Mouse (Mus musculus) gastrocnemius, postnatal 14 days (tissue): ENCODE measurements around the gene Naga. TPM values are rescaled to one million over a fixed set of nuclear protein-coding genes. Genes with fewer than 3 reads are reported as not detected.
"Not testable (repeated sequence)": the region's sequence is repeated elsewhere in the genome, so short reads cannot be mapped to it uniquely, and the experiment has no call there.

Experiments
- DNase-seq: peaks from one replicate; pipeline ENCODE4 v3.0.0; 2021; ENCODE audit warnings: mixed read lengths
- intact Hi-C: fragments of 180-260 bp; cut with DNase I; formaldehyde crosslinking; loops from one replicate; pipeline ENCODE4 v1.15.1; 2025; ENCODE audit warnings: low total_unique reads
- long read RNA-seq, 2 experiments: library from polyadenylated mRNA; stranded (forward); transcript quantifications; one replicate each; pipeline ENCODE4 v2.0.0; 2021
- total RNA-seq, 2 experiments: library from RNA; stranded (reverse); gene quantifications; 2 replicates each; pipeline ENCODE4 v1.2.3; 2021

Naga gene
- 10 to 100 TPM; 19.3 to 20.4 TPM for total RNA-seq
- long read RNA-seq, experiment 1, transcript Naga-201 (10 exons, 1,913 nt), result major isoform, 6 of 9 reads
- long read RNA-seq, experiment 1, partial matches to known transcripts, result 1 of 9 reads
- long read RNA-seq, experiment 1, other reads (novel, unspliced or antisense), result 1 of 9 reads
- long read RNA-seq, experiment 2, transcript Naga-201 (10 exons, 1,913 nt), result major isoform, 8 of 15 reads
- long read RNA-seq, experiment 2, partial matches to known transcripts, result 4 of 15 reads
- long read RNA-seq, experiment 2, other reads (novel, unspliced or antisense), result 1 of 15 reads

DNA sequence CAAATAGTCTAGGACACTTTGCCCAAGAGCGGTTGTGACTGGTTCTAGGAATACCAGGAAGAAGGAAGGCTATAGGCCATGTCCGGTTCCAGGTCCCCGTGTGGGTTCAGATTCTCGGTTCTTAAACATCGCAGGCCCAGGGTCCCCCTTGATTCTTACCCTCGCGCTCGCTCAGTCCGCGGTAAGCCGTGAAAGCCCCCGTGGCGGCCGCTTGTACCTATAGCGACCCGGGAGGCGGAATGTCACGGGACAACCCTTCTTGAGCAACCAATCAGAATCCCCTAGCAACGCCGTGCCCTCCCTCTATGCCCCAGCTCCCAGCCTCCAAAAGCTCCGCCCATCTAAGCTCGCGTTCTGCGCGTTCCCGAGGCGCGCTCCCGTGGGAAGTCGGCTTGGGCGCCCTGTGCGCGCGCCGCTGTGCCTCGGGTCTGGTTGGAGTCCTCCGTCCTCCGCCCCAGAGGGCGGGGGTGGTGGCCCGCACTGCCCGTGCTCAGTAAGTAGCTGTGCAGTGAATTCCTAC lies at the start of gene Naga, which contains the start of the genes Pheta2 and Smdt1:
TSS of gene Naga (minus strand) at position 333 of the 520 bp plus-strand sequence.
TSS of gene Pheta2 (plus strand) at position 350 of the 520 bp plus-strand sequence.
TSS of gene Smdt1 (plus strand) at position 367 of the 520 bp plus-strand sequence.
- DNase-seq, result peak; percentile 96
- intact Hi-C loops, result no loop called here

GRCm38 (mm10) chr15:82385729-82386128 lies 47.0 kb upstream of the Naga start:
- intact Hi-C loops, result no loop called here
- no peak for DNase-seq

DNA sequence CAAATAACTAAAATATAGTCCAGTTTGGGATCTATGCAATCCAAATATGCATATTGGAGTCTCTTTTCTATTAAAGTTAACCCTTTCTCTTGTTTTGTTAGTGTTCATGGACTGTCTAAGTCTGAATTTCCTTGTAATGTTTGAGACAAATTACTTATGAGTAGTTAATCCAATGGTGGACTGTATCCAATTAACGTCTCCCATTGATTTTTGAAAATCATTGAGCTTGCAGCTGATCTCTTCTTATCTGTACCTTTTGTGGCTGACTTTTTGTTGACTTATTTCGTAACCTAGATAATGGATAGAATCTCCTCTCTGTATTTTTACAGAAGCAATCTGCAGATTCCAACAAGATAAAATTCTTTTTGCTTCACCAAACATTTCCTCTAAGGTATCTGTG lies 43.7 kb upstream of the Naga start:
- intact Hi-C loops, result no loop called here

DNA sequence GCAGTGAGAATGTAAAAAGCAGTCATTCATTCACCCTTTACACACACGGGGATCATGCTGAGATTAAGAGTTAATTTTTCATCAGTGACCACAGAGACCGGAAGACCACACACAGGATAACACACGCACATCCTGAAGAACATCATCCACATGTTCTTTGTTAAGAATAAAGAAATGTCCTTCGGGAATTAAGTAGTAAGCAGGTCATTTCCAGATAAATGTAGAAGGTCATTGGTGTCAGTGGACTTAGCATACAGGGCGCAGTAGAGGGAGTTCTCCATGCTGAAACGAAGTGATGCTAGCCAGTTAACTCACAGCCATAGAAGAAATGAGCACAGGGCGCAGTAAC lies 42.0 kb upstream of the Naga start:
- no peak for DNase-seq
- intact Hi-C loops, result no loop called here

More for the DNA sequence above, 43.7 kb upstream of the Naga start:
- DNase-seq, result no peak

DNA sequence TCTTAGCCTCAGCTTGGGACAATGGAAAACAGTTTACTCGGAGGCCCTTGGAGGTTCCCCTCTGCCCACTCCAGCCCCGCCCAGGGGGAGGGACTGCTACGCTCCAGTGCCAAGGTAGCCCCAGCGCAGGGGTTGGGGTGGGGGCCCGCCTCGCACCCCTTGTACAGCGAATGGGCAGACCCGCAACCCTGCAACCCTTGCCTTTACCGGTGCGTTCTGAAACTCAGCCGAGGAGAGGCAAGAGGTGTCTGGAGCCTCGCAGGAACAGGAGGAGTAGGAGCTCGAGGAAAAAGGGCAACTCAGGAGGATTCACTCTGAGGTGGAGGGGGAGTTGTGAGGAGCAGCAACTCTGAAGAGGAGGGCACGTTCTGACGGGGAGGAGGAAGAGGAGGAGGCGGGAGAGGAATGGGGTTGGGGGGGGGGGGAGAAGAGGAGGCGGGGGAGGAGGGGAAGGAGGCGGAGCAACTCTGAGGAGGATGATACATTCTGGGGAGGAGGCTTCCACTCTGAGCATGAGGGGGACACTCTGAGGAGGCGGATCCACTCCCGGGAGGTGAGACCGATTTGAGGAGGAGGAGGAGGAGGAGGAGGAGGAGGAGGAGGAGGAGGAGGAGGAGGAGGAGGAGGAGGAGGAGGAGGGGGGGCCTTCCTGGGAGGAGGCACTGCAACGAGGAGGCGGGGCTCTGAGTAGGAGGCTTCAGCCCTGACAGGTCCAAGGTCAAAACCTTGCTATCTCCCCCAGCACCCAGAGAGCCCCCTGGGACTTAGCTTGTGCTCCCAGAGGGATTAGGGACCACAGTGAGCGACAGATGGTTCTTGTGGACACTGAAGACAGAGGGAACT lies 41.4 kb upstream of the Naga start, which contains the start of gene Cyp2d22:
TSS of gene Cyp2d22 (minus strand) at position 390 of the 843 bp plus-strand sequence.
- intact Hi-C loops, result no loop called here
- DNase-seq, result peak; percentile 72

DNA sequence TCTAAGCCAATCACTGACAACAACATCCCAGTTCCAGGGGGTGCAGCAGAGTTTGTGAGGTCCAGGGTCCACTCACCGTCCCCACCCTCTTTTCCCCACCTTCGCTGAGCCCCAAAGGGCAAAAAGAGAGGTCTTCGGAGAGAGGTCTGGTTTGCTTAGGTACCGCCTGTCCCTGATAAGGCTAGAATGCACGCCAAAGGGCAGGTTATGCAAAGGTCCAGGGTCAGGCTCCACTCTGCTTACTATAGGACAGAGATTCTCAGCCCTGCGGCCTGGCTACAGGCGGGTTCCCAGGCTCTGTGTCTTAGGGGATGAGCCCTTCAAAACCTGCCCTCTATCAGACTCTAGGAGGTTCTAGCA lies 40.8 kb upstream of the Naga start:
- DNase-seq, result no peak
- intact Hi-C loops, result no loop called here

- no peak for DNase-seq
- intact Hi-C loops, result no loop called here
These were observed 39.8 kb upstream of the Naga start for GRCm38 (mm10) chr15:82378261-82379180.

DNA sequence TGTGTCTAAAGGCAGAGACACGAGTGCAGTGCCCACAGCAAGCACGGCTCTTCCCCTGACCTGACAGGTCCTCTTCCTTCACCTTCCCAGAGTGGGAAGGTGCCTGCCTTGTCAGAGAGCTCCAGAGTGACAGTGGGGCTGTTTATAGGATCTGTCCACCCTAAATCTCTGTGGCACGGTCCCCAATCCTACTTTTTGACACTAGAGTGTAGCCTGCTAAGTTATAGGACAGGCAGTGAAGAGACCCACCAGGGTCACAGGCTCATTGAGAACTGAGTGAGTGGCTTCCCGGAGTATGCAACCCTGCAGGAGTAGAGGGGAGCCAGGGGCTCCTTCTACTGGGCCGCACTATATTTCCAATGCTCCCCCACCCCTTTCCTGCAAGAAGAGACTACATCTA lies 39.0 kb upstream of the Naga start:
- DNase-seq, result no peak
- intact Hi-C loops, result no loop called here

- intact Hi-C loops, result no loop called here
- DNase-seq, result peak; percentile 68
These were observed 37.8 kb upstream of the Naga start for GRCm38 (mm10) chr15:82376393-82377138.

DNA sequence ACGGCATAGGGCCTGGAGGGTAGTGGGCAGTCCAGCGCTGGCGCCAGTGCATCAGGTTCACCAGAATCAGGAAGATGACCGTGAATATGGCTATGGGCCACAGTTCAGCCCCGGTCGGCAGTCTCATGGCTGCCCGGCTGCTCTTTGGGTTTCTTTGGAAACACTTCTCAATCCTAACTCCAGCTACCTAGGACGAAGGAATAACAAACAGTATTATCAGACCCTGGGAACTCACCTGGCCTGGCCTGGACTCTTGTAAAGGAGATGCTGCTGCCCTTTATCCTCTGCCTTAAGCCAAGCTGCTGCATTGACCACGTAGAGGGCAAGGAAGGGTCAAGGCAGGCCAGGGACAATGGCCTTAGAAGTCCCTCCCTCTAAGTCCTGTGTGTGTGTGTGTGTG lies 37.1 kb upstream of the Naga start:
- DNase-seq, result no peak
- intact Hi-C loops, result no loop called here

GRCm38 (mm10) chr15:82374437-82374836 lies 35.7 kb upstream of the Naga start:
- DNase-seq, result no peak
- intact Hi-C loops, result no loop called here

- DNase-seq, result no peak
- intact Hi-C loops, result no loop called here
These were observed 34.3 kb upstream of the Naga start for GRCm38 (mm10) chr15:82372991-82373390.

- intact Hi-C loops, result no loop called here
- DNase-seq, result no peak
These were observed 33.7 kb upstream of the Naga start for GRCm38 (mm10) chr15:82372446-82372845.

DNA sequence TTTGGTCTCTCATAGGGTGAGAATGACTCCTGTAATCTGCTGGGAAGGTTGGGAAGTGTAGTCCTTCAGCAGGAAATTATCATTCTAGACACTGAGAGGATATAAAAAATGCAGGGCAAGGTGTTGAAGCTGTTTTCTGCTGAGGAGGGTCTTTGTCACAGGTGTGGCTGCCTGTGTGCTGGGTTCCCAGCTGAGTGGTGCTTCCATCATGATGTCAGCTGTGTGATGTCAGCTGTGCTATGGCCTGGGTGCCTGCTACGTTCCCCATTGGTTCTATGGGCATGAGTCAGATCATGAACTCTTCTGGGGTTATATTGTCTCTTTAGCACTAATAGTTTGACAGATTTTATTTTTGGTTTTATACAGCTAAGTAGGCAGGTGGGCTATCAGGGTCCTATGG lies 30.1 kb upstream of the Naga start:
- no peak for DNase-seq
- intact Hi-C loops, result no loop called here

GRCm38 (mm10) chr15:82368146-82368545 lies 29.4 kb upstream of the Naga start:
- DNase-seq, result no peak
- intact Hi-C loops, result no loop called here

- intact Hi-C loops, result not testable (repeated sequence)
These were observed 25.8 kb upstream of the Naga start for GRCm38 (mm10) chr15:82364561-82364960.

GRCm38 (mm10) chr15:82363801-82364200 lies 25.1 kb upstream of the Naga start:
- intact Hi-C loops, result not testable (repeated sequence)

More at GRCm38 (mm10) chr15:82364561-82364960, 25.8 kb upstream of the Naga start:
- DNase-seq, result not testable (repeated sequence)

DNA sequence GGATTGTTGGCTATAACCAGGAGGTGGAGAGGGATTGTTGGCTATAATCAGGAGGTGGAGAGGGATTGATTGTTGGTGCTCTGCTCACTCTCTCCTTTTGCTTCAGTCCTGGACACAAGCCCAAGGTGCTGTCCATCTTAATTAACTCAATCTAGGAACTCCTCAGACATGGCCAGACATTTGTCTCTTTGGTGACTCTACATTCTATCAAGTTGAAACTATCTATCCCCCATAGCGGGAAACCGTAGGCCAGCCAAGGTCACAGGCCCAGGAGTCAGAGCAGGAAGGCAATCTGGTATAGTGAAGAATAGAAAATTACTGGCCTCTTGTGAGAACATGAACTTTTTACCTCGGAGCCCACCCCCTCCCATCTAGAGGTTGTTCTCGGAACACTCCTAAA lies 23.5 kb upstream of the Naga start:
- no peak for DNase-seq
- intact Hi-C loops, result no loop called here

More at GRCm38 (mm10) chr15:82363801-82364200, 25.1 kb upstream of the Naga start:
- DNase-seq, result not testable (repeated sequence)
